Mouse (Mus musculus): ENCODE data around the gene Scn8a.

Scn8a gene

GRCm38 (mm10) chr15:101069641-101070190 is 200.1 kb downstream of the Scn8a start:
- no peak for DNase-seq (ENCODE audit: low spot score in 2 of 2)

- DNase-seq (ENCODE audit: low spot score in 2 of 2): no peak
Measured at GRCm38 (mm10) chr15:101070762-101071161, 201.1 kb downstream of the Scn8a start.

DNA sequence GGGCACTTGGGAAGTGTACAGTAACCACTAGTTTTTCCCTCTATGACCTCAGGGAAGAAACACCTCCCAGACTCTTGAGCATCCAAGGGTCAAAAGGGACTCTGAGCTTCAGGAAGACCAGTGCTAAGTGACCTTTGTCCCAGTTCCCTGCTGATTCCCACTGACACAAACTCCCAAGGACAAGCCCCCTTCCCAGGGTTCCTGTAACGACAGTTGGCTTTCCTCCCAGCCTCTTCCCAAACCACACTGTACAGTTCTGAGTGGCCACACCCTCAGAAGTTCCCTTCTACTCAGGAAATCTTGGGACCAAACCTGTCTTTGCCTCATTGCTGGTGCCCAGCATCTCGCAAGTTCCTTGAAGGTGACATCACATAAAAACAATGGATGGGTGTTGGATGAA is 203.1 kb downstream of the Scn8a start:
- no peak for DNase-seq (ENCODE audit: low spot score in 2 of 2)

GRCm38 (mm10) chr15:101074067-101074466 is 204.4 kb downstream of the Scn8a start:
- DNase-seq (ENCODE audit: low spot score in 2 of 2): no peak

DNA sequence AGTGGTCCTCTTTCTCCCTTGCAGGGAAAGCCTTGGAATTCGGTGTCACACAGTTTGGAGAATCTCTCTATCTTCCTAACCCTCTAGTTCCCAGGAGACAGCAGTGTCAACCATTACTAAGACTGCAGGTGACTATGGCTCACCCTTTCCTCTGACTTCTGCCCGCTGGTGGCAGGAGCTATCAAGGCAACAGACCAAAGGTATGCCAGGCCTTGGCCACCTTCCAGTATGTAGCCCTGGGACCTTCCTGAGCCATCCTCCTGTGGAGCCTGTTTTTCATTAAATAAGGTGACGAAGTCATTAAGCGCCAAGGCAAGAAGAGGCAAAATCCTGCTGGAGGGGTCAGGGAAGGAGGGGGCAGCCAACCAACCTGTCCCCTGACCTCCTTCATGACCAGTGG is 205.5 kb downstream of the Scn8a start:
- no peak for DNase-seq (ENCODE audit: low spot score in 2 of 2)

DNA sequence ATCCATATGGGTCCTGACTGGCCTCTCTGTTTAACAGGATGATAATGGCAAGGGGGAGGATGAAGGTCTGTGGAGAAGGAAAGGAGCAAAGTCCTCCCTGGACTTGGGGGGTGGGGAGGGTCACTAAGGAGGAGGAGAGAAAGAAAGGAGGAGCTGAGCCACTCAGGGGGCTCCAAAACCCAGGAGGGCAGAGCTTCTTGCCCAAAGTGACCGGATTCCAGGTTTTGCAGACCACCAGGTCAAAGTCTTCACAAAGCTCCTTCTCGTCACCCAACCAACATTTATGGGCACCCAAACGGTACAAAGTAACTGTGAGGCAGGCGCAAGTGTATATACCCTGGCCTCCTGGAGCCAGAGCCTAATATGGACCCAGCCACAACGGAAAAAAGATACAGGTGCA is 206.0 kb downstream of the Scn8a start:
- DNase-seq (ENCODE audit: low spot score in 2 of 2): no peak

DNA sequence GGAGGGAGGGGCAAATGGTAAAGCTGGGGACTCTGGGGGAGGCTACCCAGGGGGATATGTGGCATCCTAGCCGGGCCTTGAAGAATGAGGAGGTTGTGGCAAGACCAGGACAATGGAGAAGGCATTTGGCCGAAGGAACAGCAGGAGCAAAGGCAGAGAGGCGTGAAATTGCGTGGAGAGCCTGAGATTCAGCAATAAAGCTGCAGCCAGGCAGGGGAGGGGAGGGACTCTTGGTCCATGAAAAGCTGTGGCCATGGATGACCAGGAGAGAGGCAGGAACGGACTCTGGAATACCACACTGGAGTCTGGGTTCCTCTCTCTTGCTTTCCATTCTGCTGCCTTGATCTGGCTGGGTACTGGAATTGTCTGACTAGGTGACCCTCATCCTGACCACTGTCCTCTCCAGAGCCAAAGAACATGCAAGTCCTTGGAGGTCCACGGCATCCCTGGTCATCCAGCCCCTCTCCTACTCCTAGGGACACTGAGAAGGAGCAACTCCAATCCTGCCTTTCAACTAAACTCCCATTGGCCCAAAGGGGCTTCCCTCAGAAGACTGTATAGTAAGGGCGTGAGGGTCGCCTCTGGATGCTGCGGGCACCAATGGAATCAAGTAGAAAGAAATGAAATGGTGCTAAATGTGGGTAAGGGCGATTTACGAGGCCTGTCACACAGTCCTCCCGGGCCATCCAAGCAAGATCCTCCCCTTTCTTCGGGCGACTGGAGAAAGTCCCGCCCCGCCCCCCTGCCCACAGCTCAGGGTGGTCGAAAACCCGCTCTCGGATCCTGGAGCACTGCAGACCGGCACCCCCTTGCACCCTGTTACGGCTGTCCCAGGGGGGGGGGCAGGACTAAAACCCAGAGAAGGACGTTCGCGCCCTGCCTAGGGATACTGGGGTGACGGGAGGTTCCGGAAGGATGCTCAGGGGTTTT is 206.7 kb downstream of the Scn8a start:
- DNase-seq (ENCODE audit: low spot score in 2 of 2): no peak

- DNase-seq (ENCODE audit: low spot score in 2 of 2): no peak
Measured at GRCm38 (mm10) chr15:101077001-101077812, 207.5 kb downstream of the Scn8a start.

GRCm38 (mm10) chr15:101077813-101078730 is 208.4 kb downstream of the Scn8a start, which contains the start of gene Fignl2:
TSS of gene Fignl2 (minus strand) at chr15:101078567.
- DNase-seq (ENCODE audit: low spot score in 2 of 2): no peak

GRCm38 (mm10) chr15:101078731-101079156 is 209.1 kb downstream of the Scn8a start:
- peak; percentile 35 to 61 for DNase-seq (ENCODE audit: low spot score in 2 of 2)

DNA sequence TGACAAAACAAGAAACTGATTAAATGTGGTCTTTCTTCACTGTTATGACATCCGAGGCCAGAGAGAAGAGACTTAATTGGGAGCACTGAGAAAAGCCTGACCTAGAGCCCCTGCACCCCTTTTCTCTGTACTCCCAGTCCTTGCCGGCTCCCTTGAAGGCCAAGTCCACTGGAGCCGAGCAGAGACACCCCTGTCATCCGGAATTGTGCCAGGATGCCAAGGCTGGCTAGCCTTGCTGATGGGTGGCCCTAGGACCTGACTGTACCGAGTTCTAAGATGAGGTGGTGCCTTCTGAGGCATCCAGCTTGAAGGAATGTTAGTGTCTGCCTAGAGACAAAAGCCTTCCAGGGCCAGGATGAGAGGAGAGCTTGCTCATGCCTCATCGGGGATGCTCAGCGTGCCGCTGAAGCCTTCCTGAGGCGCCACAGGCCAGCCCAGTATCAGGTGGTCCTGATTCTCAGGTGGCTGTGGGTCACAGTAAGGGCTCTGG is 210.4 kb downstream of the Scn8a start:
- no peak for DNase-seq (ENCODE audit: low spot score in 2 of 2)

DNA sequence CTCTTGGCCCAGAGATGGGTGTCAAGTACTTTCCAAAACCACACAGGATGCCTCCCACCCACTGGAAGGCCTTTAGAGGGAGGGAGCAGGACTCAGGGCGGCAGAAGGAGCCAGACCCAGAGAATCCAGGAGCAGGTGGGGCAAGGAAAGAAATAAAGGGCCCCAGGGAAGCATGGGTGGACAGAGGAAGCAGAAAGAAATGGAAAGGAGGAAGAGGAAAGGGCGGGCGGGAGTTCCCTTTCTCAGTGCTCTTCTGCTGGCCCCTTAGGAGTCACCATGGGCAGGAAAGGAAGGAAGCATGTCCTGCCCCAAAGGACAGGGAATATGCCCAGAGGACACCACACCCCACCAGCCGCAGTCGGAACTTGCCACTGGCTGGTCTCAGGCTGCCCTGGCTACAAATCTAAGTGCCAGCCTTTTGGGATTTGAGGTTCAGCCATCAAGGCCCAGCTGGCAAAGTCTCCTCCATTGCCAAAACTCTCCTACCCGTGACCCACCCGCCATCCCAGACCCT is 211.4 kb downstream of the Scn8a start:
- no peak for DNase-seq (ENCODE audit: low spot score in 2 of 2)

DNA sequence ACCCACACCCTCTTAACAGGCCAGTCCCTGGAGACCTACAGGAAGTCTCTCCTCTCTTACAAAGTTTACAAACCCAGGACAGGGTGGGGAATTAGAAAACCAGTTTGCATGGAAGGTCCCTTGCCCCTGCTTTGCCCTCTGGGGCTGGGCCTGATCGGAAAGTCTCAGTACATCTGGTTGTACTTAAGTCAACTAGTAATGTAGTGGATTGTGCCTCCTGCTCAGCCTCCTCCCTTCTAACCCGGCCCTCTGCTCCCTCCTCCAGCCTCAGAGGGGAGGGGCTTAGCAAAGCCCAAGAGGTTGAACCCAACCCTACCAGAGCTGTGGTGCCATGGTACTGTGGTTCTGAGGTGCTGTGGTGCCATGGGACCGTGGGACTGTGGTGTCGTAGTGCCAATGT is 212.6 kb downstream of the Scn8a start:
- no peak for DNase-seq (ENCODE audit: low spot score in 2 of 2)

GRCm38 (mm10) chr15:101084499-101084898 is 214.8 kb downstream of the Scn8a start:
- no peak for DNase-seq (ENCODE audit: low spot score in 2 of 2)

- no peak for DNase-seq (ENCODE audit: low spot score in 2 of 2)
Measured at GRCm38 (mm10) chr15:101086451-101086850, 216.8 kb downstream of the Scn8a start.

DNA sequence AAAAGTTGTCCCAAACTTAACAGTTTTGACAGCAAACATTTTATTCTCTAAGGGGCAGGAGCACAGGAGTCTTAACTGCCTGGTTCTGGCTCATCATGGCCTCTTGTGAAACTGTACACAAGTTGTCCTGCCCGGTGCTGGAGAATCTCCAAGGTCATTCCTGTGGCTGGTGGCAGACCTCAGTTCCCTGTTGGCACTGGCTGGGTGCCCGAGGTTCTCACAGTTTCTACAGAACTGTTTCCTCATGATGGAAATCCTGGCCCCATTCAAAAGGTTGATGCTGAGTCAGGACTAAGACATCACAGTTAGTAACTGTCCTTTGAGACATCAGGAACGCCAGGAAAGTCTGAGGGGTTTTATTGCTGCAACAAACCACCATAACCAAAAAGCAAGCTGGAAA is 217.3 kb downstream of the Scn8a start:
- no peak for DNase-seq (ENCODE audit: low spot score in 2 of 2)

DNA sequence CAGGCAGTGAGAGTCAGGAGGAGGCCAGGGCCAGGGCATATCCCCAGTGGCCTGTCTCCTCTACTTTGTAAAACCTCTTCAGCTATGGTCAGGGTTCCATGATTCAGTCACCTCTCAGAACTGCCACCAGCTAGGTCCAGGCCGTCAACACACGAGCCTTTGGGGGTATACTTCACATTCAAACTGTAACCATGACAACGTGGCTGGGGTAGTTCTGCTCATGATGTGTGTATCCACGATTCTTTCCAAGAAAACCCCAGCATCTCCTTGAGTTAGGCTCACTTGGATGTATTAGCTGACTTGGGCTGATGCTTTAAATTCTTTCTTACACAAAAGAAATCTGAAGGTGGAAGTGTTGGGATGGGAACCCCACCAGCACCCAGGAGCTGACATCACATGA is 218.6 kb downstream of the Scn8a start:
- no peak for DNase-seq (ENCODE audit: low spot score in 2 of 2)

GRCm38 (mm10) chr15:101091551-101091950 is 221.9 kb downstream of the Scn8a start:
- no peak for DNase-seq (ENCODE audit: low spot score in 2 of 2)

- no peak for DNase-seq (ENCODE audit: low spot score in 2 of 2)
Measured at GRCm38 (mm10) chr15:101092121-101092828, 222.6 kb downstream of the Scn8a start.

Data from frontal cortex, postnatal 14 days (tissue).